Mouse (Mus musculus) liver, embryonic 14.5 days (tissue): Measurements from ENCODE around the gene Pcbd2.

Experiments used
- CTCF ChIP-seq: IDR thresholded peaks from 2 replicates; pipeline ENCODE4 v1.5.1; 2016; ENCODE audit warnings: antibody characterized with exemption, low read depth, control low read depth
- EP300 ChIP-seq: IDR thresholded peaks from 2 replicates; pipeline ENCODE4 v1.6.1; 2016; ENCODE audit warnings: antibody characterized with exemption, low read depth

- TF ChIP-seq CTCF (no peak), EP300 (peak; percentile 19; the same call in 1 of the 2 replicates)
Observed at GRCm38 (mm10) chr13:55732121-55732520, 5.0 kb downstream of the Pcbd2 start.
